Mouse (Mus musculus) E14TG2a.4 (cell line): ENCODE results near the gene Gadl1.

ENCODE experiments used
- CTCF ChIP-seq: conservative IDR thresholded peaks from 2 replicates; pipeline ENCODE4 v1.5.1; 2014; ENCODE audit warnings: low read length
- NANOG ChIP-seq: IDR thresholded peaks from 2 replicates; pipeline ENCODE4 v1.6.1; 2014; ENCODE audit warnings: borderline replicate concordance, low read length, mixed read lengths

DNA sequence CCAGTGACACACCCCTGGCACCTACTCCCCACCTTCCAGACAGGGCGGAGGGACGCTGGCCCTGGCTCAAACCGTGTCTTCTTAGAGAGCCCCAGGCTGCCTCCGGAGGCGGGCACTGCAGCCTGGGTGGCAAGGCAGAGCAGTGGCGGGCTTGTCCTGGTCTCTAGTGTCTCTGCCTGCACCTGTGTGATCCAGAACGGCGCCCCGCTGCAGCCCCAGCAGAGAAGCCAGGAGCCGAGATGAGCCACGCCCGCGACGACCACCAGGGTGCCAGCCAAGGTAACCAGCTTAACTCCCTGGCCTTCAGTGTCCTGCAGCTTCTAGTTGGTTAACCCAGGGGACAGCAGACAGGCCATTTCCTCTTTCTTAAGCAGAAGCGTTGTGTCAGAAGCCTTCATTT is 930 bp upstream of the Gadl1 start:
- TF ChIP-seq CTCF (no peak), NANOG (no peak)
